Mouse (Mus musculus) CH12.LX (cell line): ENCODE measurements around the gene Zfp51.
"Not testable (repeated sequence)": the region's sequence is repeated elsewhere in the genome, so short reads cannot be mapped to it uniquely, and the experiment has no call there.

Experiments used
- CTCF ChIP-seq, 2 experiments: IDR thresholded peaks in 1 of 2; conservative IDR thresholded peaks in 1 of 2; 2 replicates each; pipeline ENCODE4 v1.5.1; 2011 to 2012; ENCODE audit warnings: low read depth in 2 of 2, low read length in 2 of 2, improper control_type of control experiment in 1 of 2, inconsistent platforms in 1 of 2, mild to moderate bottlenecking in 1 of 2, moderate library complexity in 1 of 2
- HCFC1 ChIP-seq: IDR thresholded peaks from 2 replicates; pipeline ENCODE4 v1.6.1; 2012; ENCODE audit warnings: low read depth, mild to moderate bottlenecking, inconsistent platforms, low read length, improper control_type of control experiment
- IRF4 ChIP-seq: IDR thresholded peaks from 2 replicates; pipeline ENCODE4 v1.6.1; 2014; ENCODE audit warnings: low read depth, mild to moderate bottlenecking, inconsistent platforms, low read length, improper control_type of control experiment
- MAX ChIP-seq: IDR thresholded peaks from 2 replicates; pipeline ENCODE4 v1.6.1; 2011; ENCODE audit warnings: low read length, improper control_type of control experiment
- MXI1 ChIP-seq: IDR thresholded peaks from 2 replicates; pipeline ENCODE4 v1.6.1; 2011; ENCODE audit warnings: mild to moderate bottlenecking, low read depth, low read length, improper control_type of control experiment
- MYC ChIP-seq: IDR thresholded peaks from 2 replicates; pipeline ENCODE4 v1.6.1; 2011; ENCODE audit warnings: low read depth, mild to moderate bottlenecking, improper control_type of control experiment, low read length
- POLR2A ChIP-seq: IDR thresholded peaks from 2 replicates; pipeline ENCODE4 v1.6.1; 2011; ENCODE audit warnings: low read depth, mild to moderate bottlenecking, improper control_type of control experiment, low read length
- SMC3 ChIP-seq: IDR thresholded peaks from 2 replicates; pipeline ENCODE4 v1.6.1; 2011; ENCODE audit warnings: low read depth, low read length, improper control_type of control experiment
- USF1 ChIP-seq: IDR thresholded peaks from 2 replicates; pipeline ENCODE4 v1.6.1; 2014; ENCODE audit warnings: low read depth, mild to moderate bottlenecking, inconsistent platforms, low read length, improper control_type of control experiment
- ZNF384 ChIP-seq: IDR thresholded peaks from 2 replicates; pipeline ENCODE4 v1.6.1; 2012; ENCODE audit warnings: low read depth, low read length, improper control_type of control experiment, inconsistent platforms

DNA sequence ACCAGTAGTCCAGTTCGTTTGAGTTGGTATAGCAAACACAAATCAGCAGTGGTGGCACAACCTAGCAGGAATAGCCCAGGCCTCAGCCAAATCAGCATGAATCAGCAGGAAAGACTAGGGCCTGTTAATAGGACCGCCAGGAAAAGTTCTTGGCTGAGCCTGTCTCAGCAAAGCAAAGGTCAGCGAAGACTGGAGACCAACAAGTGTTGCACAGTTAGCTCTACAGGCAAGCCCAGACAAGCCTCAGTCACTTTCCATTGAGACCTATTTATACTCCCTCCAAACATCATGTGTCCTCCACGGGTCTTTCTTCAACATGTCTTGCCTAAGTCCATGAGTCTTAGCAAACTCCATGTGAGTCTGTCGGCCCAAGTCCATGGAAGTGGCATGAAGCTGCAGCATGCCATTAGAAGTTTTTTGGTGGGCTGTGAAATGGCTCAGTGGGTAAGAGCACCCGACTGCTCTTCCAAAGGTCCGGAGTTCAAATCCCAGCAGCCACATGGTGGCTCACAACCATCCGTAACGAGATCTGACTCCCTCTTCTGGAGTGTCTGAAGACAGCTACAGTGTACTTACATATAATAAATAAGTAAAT, 11.3 kb upstream of the Zfp51 start:
- TF ChIP-seq CTCF (conservative IDR thresholded peaks at IDR 0.05 in 1 of 2, IDR thresholded peaks at IDR 0.05 in 1 of 2; ENCODE audit: low read depth in 2 of 2, low read length in 2 of 2); USF1; MAX; HCFC1; SMC3; ZNF384; MXI1: not testable (repeated sequence)
- TF ChIP-seq POLR2A (peak; percentile 38; the same call in 1 of the 2 replicates), MYC (peak; percentile 22; the same call in 1 of the 2 replicates), IRF4 (peak; percentile 48; the same call in 1 of the 2 replicates)
